Mouse (Mus musculus) C2C12 (cell line): ENCODE measurements around the gene Dock2. TPM values are rescaled to one million over a fixed set of nuclear protein-coding genes. Genes with fewer than 3 reads are reported as not detected.

Experiments
- H3K27me3 ChIP-seq: one replicate; pipeline ENCODE4 v1.6.1; 2011; ENCODE audit not compliant: control insufficient read depth, insufficient read depth, insufficient read length
- H3K36me3 ChIP-seq: one replicate; pipeline ENCODE4 v1.6.1; 2011; ENCODE audit not compliant: control insufficient read depth, insufficient read depth
- H3K4me3 ChIP-seq: one replicate; pipeline ENCODE4 v1.5.1; 2011; ENCODE audit warnings: mild to moderate bottlenecking, control low read depth; ENCODE audit not compliant: poor library complexity, insufficient read depth, severe bottlenecking
- H3K79me2 ChIP-seq: one replicate; pipeline ENCODE4 v1.6.1; 2011; ENCODE audit not compliant: control insufficient read depth, insufficient read depth
- H3K79me3 ChIP-seq: one replicate; pipeline ENCODE4 v1.6.1; 2011; ENCODE audit warnings: low read depth, control low read depth
- H3ac ChIP-seq: one replicate; pipeline ENCODE3; 2011; ENCODE audit warnings: low read depth; ENCODE audit not compliant: control insufficient read depth, insufficient read length
- CEBPB ChIP-seq: IDR thresholded peaks from one replicate; pipeline ENCODE4 v1.6.1; 2011; ENCODE audit warnings: low read depth, mild to moderate bottlenecking, control low read depth, moderate library complexity
- CTCF ChIP-seq: IDR thresholded peaks from one replicate; pipeline ENCODE4 v1.5.1; 2011; ENCODE audit not compliant: control insufficient read depth, insufficient read depth, insufficient read length
- FOSL1 ChIP-seq: IDR thresholded peaks from one replicate; pipeline ENCODE4 v1.8.0; 2011; ENCODE audit warnings: mild to moderate bottlenecking, low read length; ENCODE audit not compliant: poor library complexity, insufficient read depth, severe bottlenecking
- MAX ChIP-seq: IDR thresholded peaks from one replicate; pipeline ENCODE4 v1.6.1; 2011; ENCODE audit warnings: mild to moderate bottlenecking, control low read depth
- MYOD1 ChIP-seq: IDR thresholded peaks from one replicate; pipeline ENCODE4 v1.6.1; 2011; ENCODE audit warnings: low read depth; ENCODE audit not compliant: control insufficient read depth, insufficient read length
- MYOG ChIP-seq: IDR thresholded peaks from one replicate; pipeline ENCODE4 v1.6.1; 2011; ENCODE audit not compliant: control insufficient read depth, insufficient read length; ENCODE audit errors: extremely low read depth
- USF1 ChIP-seq: IDR thresholded peaks from one replicate; pipeline ENCODE4 v1.6.1; 2011; ENCODE audit warnings: low read depth, mild to moderate bottlenecking, control low read depth, moderate library complexity
- polyA plus RNA-seq: library from polyadenylated mRNA; unstranded; fragments of >200 nt; fragmentation: generic; extraction: Trizol; gene quantifications from one replicate; pipeline ENCODE4 v1.2.1, GENCODE M21; 2012; ENCODE audit warnings: missing spikeins

Gene Dock2
- polyA plus RNA-seq, 1 experiment, result 0.01 TPM

DNA sequence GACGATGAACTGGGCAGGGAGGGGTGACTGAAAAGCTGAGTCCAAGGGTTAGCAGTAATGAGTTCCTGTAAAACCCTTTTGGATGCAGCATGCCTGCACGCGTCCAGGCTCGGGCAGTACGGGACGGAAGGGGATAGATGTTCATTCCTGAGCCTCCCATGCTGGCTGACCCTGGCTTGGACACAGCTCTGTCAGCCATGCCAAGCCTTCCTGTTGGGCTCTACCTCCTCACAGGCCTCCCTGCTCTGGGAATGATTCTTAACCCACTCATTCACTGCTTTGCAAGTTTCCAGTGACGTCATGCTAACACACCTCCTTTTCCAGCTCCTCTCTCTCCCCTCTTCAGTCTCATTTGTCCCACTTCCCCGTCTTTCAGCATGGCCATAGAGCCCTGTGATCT is 460.0 kb downstream of the Dock2 start:
- Histone ChIP-seq H3K4me3 (no peak overlapping the region), H3ac (no peak overlapping the region), H3K79me2 (no peaks in the 10 kb centered on the region), H3K79me3 (no peaks in the 10 kb centered on the region), H3K36me3 (no peaks in the 10 kb centered on the region), H3K27me3 (no peaks in the 10 kb centered on the region)
- TF ChIP-seq MAX, result no peak
- TF ChIP-seq USF1, result no peak
- TF ChIP-seq CEBPB, result no peak
- TF ChIP-seq FOSL1, result no peak
- no peak for TF ChIP-seq MYOG
- no peak for TF ChIP-seq MYOD1
- TF ChIP-seq CTCF, result no peak

DNA sequence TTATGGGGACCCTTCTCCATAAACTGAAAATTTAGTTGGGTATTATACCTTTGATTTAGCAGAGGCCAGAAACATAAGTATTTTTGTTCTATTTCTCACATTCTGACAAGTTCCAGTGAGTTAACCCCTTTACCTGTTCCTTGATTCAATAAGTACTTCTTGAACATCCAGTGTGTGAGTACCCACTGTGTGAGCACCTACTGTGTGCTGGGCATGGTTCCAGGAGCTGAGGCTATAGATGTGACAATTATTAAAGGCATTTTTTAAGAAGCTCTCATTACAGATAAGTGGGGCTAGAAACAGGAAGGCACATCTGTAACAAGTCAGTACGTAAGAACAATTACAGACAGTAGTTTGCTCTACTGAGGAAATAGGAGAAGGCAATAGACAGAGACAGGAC is 464.4 kb downstream of the Dock2 start:
- Histone ChIP-seq H3K27me3 (no peaks in the 10 kb centered on the region), H3K36me3 (no peaks in the 10 kb centered on the region), H3ac (no peak overlapping the region), H3K79me2 (no peaks in the 10 kb centered on the region), H3K79me3 (no peaks in the 10 kb centered on the region), H3K4me3 (no peak overlapping the region)
- no peak for TF ChIP-seq CTCF
- TF ChIP-seq CEBPB, result no peak
- no peak for TF ChIP-seq FOSL1
- no peak for TF ChIP-seq MAX

DNA sequence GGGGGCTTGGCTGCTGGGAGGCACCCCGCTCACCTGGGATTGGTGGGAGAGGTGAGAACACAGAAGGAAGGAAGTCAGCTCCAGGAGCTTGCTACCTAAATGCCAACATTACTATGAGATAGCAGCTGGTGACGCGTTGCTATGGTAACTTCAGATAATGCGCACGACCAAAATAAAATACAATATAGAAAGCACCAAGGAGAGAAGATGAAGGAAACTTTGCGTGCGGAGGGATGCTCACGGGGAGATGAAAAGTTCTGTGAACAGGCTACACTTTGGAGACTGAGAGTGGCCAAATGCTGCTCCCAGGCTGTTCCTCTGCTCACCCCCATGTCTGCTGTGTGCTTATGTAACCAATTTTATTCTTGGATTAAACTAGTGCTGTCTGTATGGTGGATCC is 466.7 kb downstream of the Dock2 start:
- Histone ChIP-seq H3K36me3 (no peaks in the 10 kb centered on the region), H3K4me3 (no peak overlapping the region), H3K27me3 (no peaks in the 10 kb centered on the region), H3K79me3 (no peaks in the 10 kb centered on the region), H3K79me2 (no peaks in the 10 kb centered on the region), H3ac (no peak overlapping the region)
- TF ChIP-seq USF1, result no peak
- no peak for TF ChIP-seq MYOD1
- TF ChIP-seq CEBPB, result no peak
- TF ChIP-seq MAX, result no peak
- TF ChIP-seq MYOG, result no peak
- TF ChIP-seq FOSL1, result no peak

DNA sequence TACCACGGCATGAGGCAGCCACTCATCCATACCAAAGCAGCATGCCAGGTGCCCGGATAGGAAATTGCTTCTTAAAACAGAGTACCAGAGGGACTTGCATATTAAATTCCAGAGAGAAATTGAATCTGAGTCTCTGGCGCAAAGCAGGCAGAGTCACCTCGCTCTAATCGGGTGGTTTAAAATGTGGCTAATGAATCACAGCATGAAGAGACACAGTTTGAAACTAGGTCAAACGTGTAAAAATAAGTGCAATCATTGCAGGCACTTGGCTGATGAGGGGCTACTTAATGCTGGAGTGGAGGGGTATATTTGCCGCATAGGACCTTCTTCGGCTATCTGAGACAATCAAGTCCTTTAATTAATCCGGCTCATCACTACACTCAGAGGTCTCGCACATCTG is 467.5 kb downstream of the Dock2 start:
- no peaks in the 10 kb centered on the region for H3K79me2 ChIP-seq
- no peaks in the 10 kb centered on the region for H3K36me3 ChIP-seq
- no peaks in the 10 kb centered on the region for H3K27me3 ChIP-seq
- no peak overlapping the region for H3K4me3 ChIP-seq
- TF ChIP-seq MAX, result no peak
- no peak for TF ChIP-seq USF1
- TF ChIP-seq MYOD1, result no peak
- TF ChIP-seq CEBPB, result no peak
- TF ChIP-seq CTCF, result no peak
- no peak for TF ChIP-seq MYOG
- no peak for TF ChIP-seq FOSL1
- no peaks in the 10 kb centered on the region for H3K79me3 ChIP-seq
- H3ac ChIP-seq, result no peak overlapping the region

DNA sequence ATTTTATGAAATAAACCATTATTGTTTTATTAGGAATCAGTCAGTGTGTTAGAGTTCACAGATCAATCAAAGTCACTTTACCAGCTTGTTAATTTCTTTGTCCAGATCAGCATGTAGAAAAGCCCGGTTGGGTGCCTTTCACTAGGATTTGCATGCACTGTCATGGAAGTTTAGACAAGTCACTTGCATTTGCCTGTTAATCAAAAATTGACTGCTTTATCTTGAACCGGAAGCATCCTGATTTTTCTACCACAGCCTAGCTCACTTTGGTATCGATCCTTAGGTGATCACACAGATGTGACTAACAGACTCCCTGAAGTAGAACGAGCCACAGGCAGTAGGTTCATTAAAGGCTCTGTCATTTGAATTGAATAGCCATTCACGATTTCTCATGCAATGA is 468.3 kb downstream of the Dock2 start:
- Histone ChIP-seq H3K79me3 (no peaks in the 10 kb centered on the region), H3K79me2 (no peaks in the 10 kb centered on the region), H3K4me3 (no peak overlapping the region), H3K36me3 (no peaks in the 10 kb centered on the region), H3K27me3 (no peaks in the 10 kb centered on the region), H3ac (no peak overlapping the region)
- no peak for TF ChIP-seq CEBPB
- TF ChIP-seq MAX, result no peak
- no peak for TF ChIP-seq FOSL1
- no peak for TF ChIP-seq MYOD1
- no peak for TF ChIP-seq CTCF
- TF ChIP-seq USF1, result no peak
- no peak for TF ChIP-seq MYOG

DNA sequence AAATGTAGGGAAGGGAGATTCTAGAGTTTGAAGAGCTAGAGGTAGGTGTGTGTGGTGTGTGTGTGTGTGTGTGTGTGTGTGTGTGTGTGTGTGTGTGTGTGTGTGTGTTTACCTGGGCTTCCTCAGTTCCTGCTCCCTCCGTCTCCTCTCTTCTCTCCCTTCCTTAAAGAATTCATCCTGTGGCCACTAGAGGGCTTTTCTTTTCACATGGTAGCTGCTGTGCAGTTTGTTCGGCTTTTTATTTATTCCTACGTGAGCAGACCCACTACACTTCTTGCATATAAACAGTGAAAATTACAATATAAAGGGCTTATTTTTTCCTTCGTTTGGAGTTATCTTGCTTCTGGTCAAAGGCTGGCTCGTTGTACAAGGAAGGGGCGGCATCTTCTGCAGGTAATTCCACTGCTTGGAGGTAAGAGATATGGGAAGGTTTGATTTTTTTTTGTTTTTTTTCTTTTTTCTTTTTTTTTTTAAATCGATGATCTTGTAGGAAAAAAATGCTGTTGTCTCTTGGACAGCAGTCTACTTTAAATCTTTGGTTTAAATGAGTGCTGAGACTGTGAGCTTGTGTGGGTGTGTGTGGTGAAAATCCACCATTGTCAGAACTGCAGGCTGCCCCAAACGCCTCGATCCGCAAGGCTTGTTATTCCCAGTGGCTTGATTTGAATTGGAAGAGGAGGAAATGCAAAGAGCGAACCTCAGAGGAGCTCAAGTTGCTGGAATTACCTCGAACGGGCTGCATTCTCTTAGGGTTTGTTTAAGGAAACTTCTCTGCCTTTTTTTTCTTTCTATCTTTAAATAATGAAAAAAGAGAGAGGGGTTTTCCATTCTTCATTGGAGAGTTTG is 468.9 kb downstream of the Dock2 start, which contains the start of gene Fam196b:
TSS of gene Fam196b (plus strand) at position 289 of the 846 bp plus-strand sequence.
- no peaks in the 10 kb centered on the region for H3K27me3 ChIP-seq
- TF ChIP-seq CTCF (no peak), MYOG (no peak), CEBPB (no peak)
- H3ac ChIP-seq, result no peak within 1 kb of the TSS

More for the DNA sequence above, 468.9 kb downstream of the Dock2 start, which contains the start of gene Fam196b:
- H3K4me3 ChIP-seq, result no peak within 1 kb of the TSS
- H3K79me3 ChIP-seq, result no peaks in the 10 kb centered on the region
- no peaks in the 10 kb centered on the region for H3K79me2 ChIP-seq
- H3K36me3 ChIP-seq, result no peaks in the 10 kb centered on the region
